Mouse (Mus musculus) ES-E14 (cell line): Measurements from ENCODE around the gene Sp100. TPM values are rescaled to one million over a fixed set of nuclear protein-coding genes. Genes with fewer than 3 reads are reported as not detected.

Experiments
- DNase-seq: peaks from one replicate; pipeline ENCODE4 v3.0.0-alpha.2; 2013; ENCODE audit warnings: low read depth, low spot score
- H3K27ac ChIP-seq: 2 replicates; pipeline ENCODE4 v1.5.1; 2012; ENCODE audit warnings: low read depth, mild to moderate bottlenecking, low read length, moderate library complexity, mixed read lengths; ENCODE audit not compliant: poor library complexity, insufficient read depth, severe bottlenecking
- H3K36me3 ChIP-seq: 2 replicates; pipeline ENCODE4 v1.6.1; 2012; ENCODE audit warnings: mild to moderate bottlenecking, low read length, moderate library complexity, mixed read lengths; ENCODE audit not compliant: control insufficient read depth, poor library complexity, insufficient read depth, severe bottlenecking
- H3K4me1 ChIP-seq, 2 experiments: fragments of 150-350 bp in 1 of 2; sonication (generic) in 1 of 2; 2 replicates each; pipeline ENCODE4 v1.6.1; 2012; ENCODE audit warnings: low read length in 2 of 2, mild to moderate bottlenecking in 1 of 2, mixed read lengths in 1 of 2; ENCODE audit not compliant: control insufficient read depth in 2 of 2, insufficient read depth in 2 of 2, poor library complexity in 1 of 2
- H3K4me3 ChIP-seq, 2 experiments: fragments of 150-350 bp in 1 of 2; sonication (generic) in 1 of 2; 2 replicates each; pipeline ENCODE4 v1.5.1; 2012; ENCODE audit warnings: low read length in 2 of 2, low read depth in 1 of 2, mild to moderate bottlenecking in 1 of 2, mixed read lengths in 1 of 2; ENCODE audit not compliant: insufficient read depth in 1 of 2, poor library complexity in 1 of 2, severe bottlenecking in 1 of 2
- H3K9ac ChIP-seq: 2 replicates; pipeline ENCODE4 v1.6.1; 2012; ENCODE audit warnings: low read depth, mild to moderate bottlenecking, low read length, mixed read lengths; ENCODE audit not compliant: poor library complexity, insufficient read depth, severe bottlenecking
- H3K9me3 ChIP-seq: fragments of 150-350 bp; sonication (generic); 2 replicates; pipeline ENCODE4 v1.6.1; 2012; ENCODE audit warnings: low read depth, mild to moderate bottlenecking, low read length; ENCODE audit not compliant: control insufficient read depth, insufficient read depth
- CHD2 ChIP-seq: IDR thresholded peaks from 2 replicates; pipeline ENCODE4 v1.6.1; 2014; ENCODE audit warnings: mild to moderate bottlenecking, low read depth, low read length, inconsistent platforms
- HCFC1 ChIP-seq: IDR thresholded peaks from 2 replicates; pipeline ENCODE4 v1.6.1; 2012; ENCODE audit warnings: low read length, inconsistent platforms, borderline replicate concordance; ENCODE audit not compliant: insufficient read depth
- MAFK ChIP-seq: IDR thresholded peaks from 2 replicates; pipeline ENCODE4 v1.6.1; 2014; ENCODE audit warnings: mild to moderate bottlenecking, low read depth, low read length, inconsistent platforms; ENCODE audit not compliant: insufficient read depth
- ZC3H11A ChIP-seq: IDR thresholded peaks from 2 replicates; pipeline ENCODE4 v1.6.1; 2012; ENCODE audit warnings: low read depth, mild to moderate bottlenecking, inconsistent platforms, low read length, borderline replicate concordance
- ZNF384 ChIP-seq: IDR thresholded peaks from 2 replicates; pipeline ENCODE4 v1.6.1; 2012; ENCODE audit warnings: low read depth, low read length, inconsistent platforms
- in situ Hi-C, 2 experiments: fragments of 600-800 bp; cut with MboI; formaldehyde crosslinking; loops; one replicate each; pipeline ENCODE4 v1.15.1; 2025; ENCODE audit warnings: low sequenced_read_pairs in 2 of 2, inconsistent platforms in 1 of 2; ENCODE audit not compliant: unreplicated experiment in 2 of 2
- total RNA-seq: library from RNA; depleted of rRNA; stranded (reverse); fragments of 300-350 nt; gene quantifications from 2 replicates; pipeline ENCODE4 v1.2.3, GENCODE M21; 2012

Sp100 gene
- total RNA-seq, 1 experiment: not detected

- no peak for TF ChIP-seq MAFK
- TF ChIP-seq HCFC1: no peak
- TF ChIP-seq CHD2: no peak
- TF ChIP-seq ZC3H11A: no peak
- no peak for TF ChIP-seq ZNF384
- H3K4me3 ChIP-seq: no peak overlapping the region
- no peaks in the 10 kb centered on the region for H3K9me3 ChIP-seq
- H3K36me3 ChIP-seq: no peaks in the 10 kb centered on the region
- in situ Hi-C loops: loop anchor here in 1 of 2 experiments (25.0 kb wide), 1 partner anchor 145 kb away; the partner anchor contains the start of genes G530012D18Rik and Sp110
- no peak for DNase-seq
- H3K4me1 ChIP-seq: peaks cover 2 to 7% of the 10 kb centered on the region in 2 experiments; a peak in 2 of 4 replicates
- H3K27ac ChIP-seq: no peak overlapping the region
- no peak overlapping the region for H3K9ac ChIP-seq
These were observed 82.8 kb downstream of the Sp100 start for GRCm38 (mm10) chr1:85732581-85732980.

GRCm38 (mm10) chr1:85734511-85734910, 84.7 kb downstream of the Sp100 start:
- in situ Hi-C loops: loop anchor here in 1 of 2 experiments (25.0 kb wide), 1 partner anchor 147 kb away; the partner anchor contains the start of genes G530012D18Rik and Sp110
- no peak for TF ChIP-seq ZNF384
- no peak for TF ChIP-seq MAFK
- TF ChIP-seq ZC3H11A: no peak
- TF ChIP-seq CHD2: no peak
- TF ChIP-seq HCFC1: no peak

GRCm38 (mm10) chr1:85735463-85736123, 85.8 kb downstream of the Sp100 start:
- no peaks in the 10 kb centered on the region for H3K9me3 ChIP-seq
- no peak overlapping the region for H3K9ac ChIP-seq
- peaks cover 2 to 7% of the 10 kb centered on the region in 2 experiments; a peak in 2 of 4 replicates for H3K4me1 ChIP-seq
- H3K4me3 ChIP-seq: peak overlapping the region in 1 of 2 experiments; percentile 16; a peak in 1 of 4 replicates
- H3K27ac ChIP-seq: no peak overlapping the region
- TF ChIP-seq MAFK: no peak
- TF ChIP-seq ZNF384: no peak
- no peak for TF ChIP-seq CHD2
- TF ChIP-seq HCFC1: no peak
- TF ChIP-seq ZC3H11A: no peak
- no peaks in the 10 kb centered on the region for H3K36me3 ChIP-seq
- in situ Hi-C loops: loop anchor here in 1 of 2 experiments (25.0 kb wide), 1 partner anchor 148 kb away; the partner anchor contains the start of genes G530012D18Rik and Sp110
- DNase-seq: no peak

More at GRCm38 (mm10) chr1:85734511-85734910, 84.7 kb downstream of the Sp100 start:
- Histone ChIP-seq H3K36me3 (no peaks in the 10 kb centered on the region), H3K4me3 (no peak overlapping the region), H3K27ac (no peak overlapping the region), H3K9ac (no peak overlapping the region), H3K9me3 (no peaks in the 10 kb centered on the region), H3K4me1 (peaks cover 2 to 7% of the 10 kb centered on the region in 2 experiments; a peak in 2 of 4 replicates)
- DNase-seq: no peak

- Histone ChIP-seq H3K9me3 (no peaks in the 10 kb centered on the region), H3K36me3 (no peaks in the 10 kb centered on the region), H3K4me3 (peak overlapping the region; percentile 26 to 38; a peak in 1 of 4 replicates), H3K27ac (no peak overlapping the region; the same call in 1 of the 2 replicates), H3K9ac (peak overlapping the region; percentile 69; the same call in 1 of the 2 replicates), H3K4me1 (peaks cover 2 to 10% of the 10 kb centered on the region in 2 experiments; a peak in 2 of 4 replicates)
- TF ChIP-seq MAFK (no peak), HCFC1 (no peak), ZC3H11A (peak; percentile 94)
- DNase-seq: peak; percentile 61
- in situ Hi-C loops: loop anchor here in 1 of 2 experiments (25.0 kb wide), 1 partner anchor 149 kb away; the partner anchor contains the start of genes G530012D18Rik and Sp110
These were observed 86.8 kb downstream of the Sp100 start for GRCm38 (mm10) chr1:85736355-85737184.
